Mouse (Mus musculus) midbrain, postnatal 0 days (tissue): ENCODE measurements around the gene Nr2e3. TPM values are rescaled to one million over a fixed set of nuclear protein-coding genes. Genes with fewer than 3 reads are reported as not detected.

Source experiments
- ATAC-seq: fragments of 200-750 bp; cut with Nextera tagmentation; 2 replicates; pipeline ENCODE4 v1.8.0; 2017; ENCODE audit warnings: moderate number of reproducible peaks, mild to moderate bottlenecking, moderate TSS enrichment, moderate library complexity; ENCODE audit not compliant: low FRiP score
- DNase-seq: peaks from one replicate; pipeline ENCODE4 v3.0.0-alpha.2; 2015; ENCODE audit warnings: low spot score
- H3K27ac ChIP-seq: fragments of 300-500 bp; sonication (generic); 2 replicates; pipeline ENCODE4 v1.5.1; 2014; ENCODE audit warnings: low read depth, mild to moderate bottlenecking, low read length, mixed read lengths
- H3K27me3 ChIP-seq: fragments of 300-500 bp; sonication (generic); 2 replicates; pipeline ENCODE4 v1.6.1; 2014; ENCODE audit warnings: low read length, control low read depth, mixed read lengths; ENCODE audit not compliant: insufficient read depth
- H3K36me3 ChIP-seq: fragments of 300-500 bp; sonication (generic); 2 replicates; pipeline ENCODE4 v1.6.1; 2014; ENCODE audit warnings: low read length, control low read depth, mixed read lengths; ENCODE audit not compliant: insufficient read depth
- H3K4me1 ChIP-seq: fragments of 300-500 bp; sonication (generic); 2 replicates; pipeline ENCODE4 v1.6.1; 2014; ENCODE audit warnings: mild to moderate bottlenecking, control low read depth, antibody characterized with exemption, low read length, mixed read lengths; ENCODE audit not compliant: insufficient read depth
- H3K4me2 ChIP-seq: fragments of 300-500 bp; sonication (generic); 2 replicates; pipeline ENCODE4 v1.6.1; 2014; ENCODE audit warnings: low read depth, mild to moderate bottlenecking, low read length, mixed read lengths; ENCODE audit not compliant: poor library complexity, severe bottlenecking
- H3K4me3 ChIP-seq: fragments of 300-500 bp; sonication (generic); 2 replicates; pipeline ENCODE4 v1.5.1; 2014; ENCODE audit warnings: low read depth, mild to moderate bottlenecking, low read length, moderate library complexity
- H3K9ac ChIP-seq: fragments of 300-500 bp; sonication (generic); replicated peaks from 2 replicates; pipeline ENCODE4 v1.6.1; 2014; ENCODE audit warnings: mild to moderate bottlenecking, low read length, moderate library complexity, mixed read lengths; ENCODE audit not compliant: poor library complexity, severe bottlenecking
- H3K9me3 ChIP-seq: fragments of 300-500 bp; sonication (generic); 2 replicates; pipeline ENCODE4 v1.6.1; 2016; ENCODE audit warnings: low read length, control low read depth
- CTCF ChIP-seq: IDR thresholded peaks from 2 replicates; pipeline ENCODE4 v1.5.1; 2016; ENCODE audit warnings: antibody characterized with exemption, mild to moderate bottlenecking
- WGBS: fragments of 180-500 bp; shearing (Covaris S2); extraction: QIAGEN DNeasy Blood & Tissue Kit; methylation state at CpG from one replicate; pipeline ENCODE4 v1.1.7; 2014; 5-methylcytosine and 5-hydroxymethylcytosine counted together
- polyA plus RNA-seq: library from polyadenylated mRNA; unstranded; fragments of >200 nt; fragmentation: Nextera tagmentation; extraction: Ambion mirVana; gene quantifications from 2 replicates; pipeline ENCODE4 v1.2.1, GENCODE M21; 2015
- total RNA-seq: library from RNA; depleted of rRNA; stranded (reverse); fragments of >200 nt; gene quantifications from 2 replicates; pipeline ENCODE4 v1.2.3, GENCODE M21; 2014; rRNA removed

The Nr2e3 gene
- total RNA-seq: not detected in 2 replicates
- polyA plus RNA-seq: not detected in 2 replicates

DNA sequence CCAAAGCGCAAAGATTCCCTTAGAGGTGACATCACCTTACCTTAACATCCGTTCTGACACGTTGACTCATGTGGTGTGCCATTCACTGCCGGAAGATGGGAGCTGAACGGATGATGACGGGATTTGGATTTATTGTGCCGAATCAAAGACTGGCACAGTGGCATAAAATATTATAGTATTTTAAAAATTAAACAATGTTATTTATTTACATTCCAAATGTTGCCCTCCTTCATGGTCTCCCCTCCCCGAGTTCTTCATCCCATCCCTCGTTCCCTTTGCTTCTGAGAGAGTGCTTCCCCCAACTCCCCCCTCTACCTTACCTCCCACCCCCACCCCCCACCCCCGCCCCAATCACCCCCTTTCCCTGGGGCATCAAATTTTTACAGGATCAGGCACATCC lies at the start of gene Nr2e3:
Gene Nr2e3 (minus strand): TSS at position 101 of the 400 bp plus-strand sequence.
- Histone ChIP-seq H3K4me2 (no peak within 1 kb of the TSS), H3K9me3 (no peaks in the 10 kb centered on the region), H3K27ac (no peak within 1 kb of the TSS), H3K4me3 (no peak within 1 kb of the TSS), H3K4me1 (no peaks in the 10 kb centered on the region), H3K27me3 (no peaks in the 10 kb centered on the region), H3K9ac (no peak within 1 kb of the TSS), H3K36me3 (no peaks in the 10 kb centered on the region)
- 82% methylated on average over 10 of the region's 10 CpGs for WGBS
- ATAC-seq: no peak
- TF ChIP-seq CTCF: no peak
- no peak for DNase-seq

DNA sequence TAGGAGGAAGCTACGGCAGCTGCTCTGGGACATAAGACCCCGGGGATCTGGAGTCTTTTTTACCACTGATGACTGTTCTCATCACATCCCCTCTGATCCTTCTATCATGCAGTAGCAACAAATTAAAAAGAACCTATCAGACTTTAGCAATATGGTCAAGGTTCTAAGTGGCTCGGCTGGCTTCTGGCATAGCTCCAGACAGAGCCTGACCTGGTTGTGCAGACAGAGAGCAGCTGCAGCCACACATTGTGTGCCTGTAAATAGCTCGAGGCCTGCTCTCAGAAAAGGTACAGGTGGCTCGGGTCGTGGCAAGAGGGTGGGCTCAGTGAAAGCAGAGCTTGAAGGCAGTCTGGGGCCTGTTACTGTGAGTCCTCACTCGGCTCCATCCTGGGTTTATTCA lies 48.5 kb upstream of the Nr2e3 start:
- DNase-seq (peak; percentile 40), ATAC-seq (no peak)
- Histone ChIP-seq H3K4me2 (no peak overlapping the region), H3K9me3 (no peaks in the 10 kb centered on the region), H3K27me3 (no peaks in the 10 kb centered on the region), H3K4me3 (no peak overlapping the region), H3K9ac (no peak overlapping the region), H3K27ac (no peak overlapping the region), H3K36me3 (no peaks in the 10 kb centered on the region), H3K4me1 (no peaks in the 10 kb centered on the region)
- 46% methylated on average over 7 of the region's 7 CpGs for WGBS
- TF ChIP-seq CTCF: no peak

DNA sequence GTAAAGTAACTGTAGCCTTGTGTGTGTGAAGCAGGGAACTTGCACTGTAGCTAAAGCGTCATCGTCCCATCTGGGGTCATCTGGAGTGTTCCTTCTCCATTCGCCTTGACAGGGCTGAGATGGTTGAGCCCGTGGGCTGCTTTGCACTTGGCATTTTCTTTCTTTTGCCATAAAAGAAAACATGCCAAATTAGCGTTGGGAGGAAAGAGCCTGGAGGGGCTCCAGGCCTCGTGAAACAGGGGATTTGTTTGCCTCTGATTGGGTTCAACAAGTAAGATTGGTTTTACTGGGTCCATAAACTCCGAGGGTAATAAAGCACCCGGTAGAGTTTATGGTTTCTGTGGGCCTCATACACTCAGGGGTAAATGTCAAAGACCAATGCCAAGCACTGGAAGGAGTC lies 41.9 kb upstream of the Nr2e3 start:
- H3K36me3 ChIP-seq: no peaks in the 10 kb centered on the region
- no peaks in the 10 kb centered on the region for H3K9me3 ChIP-seq
- H3K27ac ChIP-seq: no peak overlapping the region
- no peaks in the 10 kb centered on the region for H3K4me1 ChIP-seq
- H3K27me3 ChIP-seq: no peaks in the 10 kb centered on the region
- no peak for DNase-seq
- WGBS: 89% methylated on average over 8 of the region's 8 CpGs
- no peak overlapping the region for H3K4me2 ChIP-seq
- TF ChIP-seq CTCF: no peak
- H3K9ac ChIP-seq: no peak overlapping the region
- ATAC-seq: no peak
- H3K4me3 ChIP-seq: no peak overlapping the region

DNA sequence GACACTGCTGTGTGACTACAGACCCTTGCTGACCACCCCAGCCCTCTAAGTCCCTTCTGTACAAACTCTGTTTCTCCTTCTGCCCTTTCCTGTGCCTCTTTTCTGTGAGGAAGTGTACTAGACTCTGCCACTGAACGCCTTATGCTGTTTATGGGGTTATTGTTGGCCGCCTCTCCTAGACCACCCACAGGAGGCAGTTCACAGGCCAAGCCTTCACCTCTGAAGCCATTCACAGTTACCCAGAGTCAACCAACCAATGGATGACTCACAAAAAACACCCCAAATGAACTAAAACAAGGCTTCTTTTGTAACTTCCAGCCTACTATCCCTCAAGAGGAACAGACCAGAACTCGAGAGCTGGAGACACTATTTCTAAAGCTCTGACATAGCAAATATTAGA lies 41.0 kb upstream of the Nr2e3 start:
- TF ChIP-seq CTCF: no peak
- Histone ChIP-seq H3K9ac (no peak overlapping the region), H3K9me3 (no peaks in the 10 kb centered on the region), H3K4me3 (no peak overlapping the region), H3K36me3 (no peaks in the 10 kb centered on the region), H3K27ac (no peak overlapping the region), H3K4me2 (no peak overlapping the region), H3K4me1 (no peaks in the 10 kb centered on the region), H3K27me3 (no peaks in the 10 kb centered on the region)
- DNase-seq: no peak
- ATAC-seq: no peak
- WGBS: 88% methylated on average over 3 of the region's 3 CpGs

DNA sequence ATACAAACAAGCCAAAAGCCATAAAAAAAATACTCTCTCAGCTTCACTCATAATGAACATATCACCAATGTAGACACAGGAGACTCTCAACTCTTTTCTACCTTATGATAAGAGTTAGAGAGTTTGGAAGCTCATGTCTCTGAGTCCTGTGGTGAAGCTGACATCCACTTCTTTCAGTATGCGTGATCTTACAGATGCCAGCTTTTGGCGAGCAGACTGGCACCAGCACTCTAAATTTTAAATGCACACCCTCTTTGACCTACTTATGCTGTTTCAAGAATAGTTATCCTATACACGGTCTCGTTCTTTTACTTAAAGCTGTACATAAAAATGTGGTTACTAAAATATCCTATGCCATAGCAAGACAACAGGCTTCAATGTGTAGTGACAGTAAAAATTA lies 37.3 kb upstream of the Nr2e3 start:
- Histone ChIP-seq H3K4me2 (no peak overlapping the region), H3K27me3 (no peaks in the 10 kb centered on the region), H3K4me3 (no peak overlapping the region), H3K4me1 (no peaks in the 10 kb centered on the region), H3K36me3 (no peaks in the 10 kb centered on the region), H3K27ac (no peak overlapping the region), H3K9ac (no peak overlapping the region), H3K9me3 (no peaks in the 10 kb centered on the region)
- DNase-seq: no peak
- TF ChIP-seq CTCF: no peak
- no peak for ATAC-seq
- WGBS: 79% methylated on average over 4 of the region's 4 CpGs

DNA sequence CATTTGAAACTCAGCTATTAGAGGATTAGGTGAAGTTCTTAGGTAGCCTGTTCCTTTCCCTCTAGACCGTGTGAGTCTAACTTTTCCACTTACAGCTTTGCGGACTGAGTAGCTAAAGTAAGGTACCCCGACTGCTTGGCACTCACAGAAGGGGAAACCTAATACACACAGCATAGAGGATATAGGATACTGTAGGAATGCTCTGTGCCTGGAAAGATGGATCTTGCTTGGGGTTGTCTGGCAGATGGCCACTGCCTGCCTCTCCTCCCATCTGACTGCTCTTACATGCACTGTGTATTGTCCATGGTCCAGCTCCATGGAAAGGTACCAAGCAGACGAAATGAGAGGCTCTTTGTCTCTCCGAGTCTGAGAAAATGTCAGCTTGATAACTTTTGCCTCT lies 30.9 kb upstream of the Nr2e3 start:
- no peak overlapping the region for H3K27ac ChIP-seq
- ATAC-seq: no peak

More for the DNA sequence above, 30.9 kb upstream of the Nr2e3 start:
- Histone ChIP-seq H3K36me3 (no peaks in the 10 kb centered on the region), H3K9ac (no peak overlapping the region), H3K4me2 (no peak overlapping the region), H3K4me1 (no peaks in the 10 kb centered on the region), H3K27me3 (no peaks in the 10 kb centered on the region), H3K9me3 (no peaks in the 10 kb centered on the region), H3K4me3 (no peak overlapping the region)
- no peak for TF ChIP-seq CTCF
- DNase-seq: no peak
- 71% methylated on average over 5 of the region's 5 CpGs for WGBS
